Comparison of ENCODE assay signal across 8 mouse cellular contexts in the genomic region with DNA sequence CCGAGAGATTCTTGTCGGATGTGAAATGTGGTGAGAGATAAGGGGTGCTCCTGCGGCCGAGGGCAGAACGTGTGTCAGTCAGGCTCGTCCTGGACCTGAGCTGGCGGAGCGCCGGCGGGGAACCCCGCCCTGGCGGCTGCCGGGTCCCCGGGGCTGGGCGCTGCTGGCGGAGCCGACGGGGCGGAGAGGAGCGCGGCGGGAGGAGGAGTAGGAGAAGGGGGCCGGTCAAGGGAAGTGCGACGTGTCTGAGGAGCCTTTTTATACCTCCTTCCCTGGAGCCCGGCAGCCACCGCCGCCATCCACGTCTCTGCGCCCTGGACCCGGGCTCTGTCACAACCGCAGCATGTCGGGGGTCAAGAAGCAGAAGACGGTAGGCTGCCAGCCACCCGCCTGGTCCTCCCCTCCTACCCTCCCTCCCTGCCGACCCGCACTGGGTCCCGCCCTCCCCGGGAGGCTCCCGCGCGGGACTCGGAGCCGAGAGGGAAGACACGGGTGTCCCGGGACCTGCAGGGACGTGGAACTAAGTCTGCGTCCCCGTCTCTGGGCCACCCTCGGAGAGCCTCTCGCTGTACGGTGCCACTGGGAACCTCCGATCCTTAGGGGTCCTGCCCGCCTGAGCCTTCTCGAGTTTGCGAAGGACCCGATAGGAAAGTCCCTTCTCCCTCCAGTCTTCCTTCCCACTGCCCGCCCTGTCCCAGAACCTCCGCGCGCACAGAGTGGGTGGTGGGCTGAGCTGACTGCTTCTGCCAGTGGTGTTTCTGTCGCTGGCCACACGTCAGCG. TPM values are rescaled to one million over a fixed set of nuclear protein-coding genes. Genes with fewer than 3 reads are reported as not detected.
A peak's percentile ranks its signal among the peaks of the same experiment; 100 is the strongest.
DNase-seq lines count a peak whose midpoint lies in the region; ATAC-seq lines count a peak whose summit lies in the region.

Gene Papss2 (plus strand): TSS at position 285 of the 781 bp plus-strand sequence.

- H3K4me2 ChIP-seq in forebrain, embryonic 13.5 days: peak within 1 kb of the TSS; percentile 83

- no peaks in the 10 kb centered on the region for H3K9me3 ChIP-seq in forebrain, embryonic 13.5 days (replicated peaks)

- H3K27me3 ChIP-seq in forebrain, embryonic 13.5 days: peaks cover 21% of the 10 kb centered on the region

- H3K27ac ChIP-seq in forebrain, embryonic 13.5 days: no peak within 1 kb of the TSS

- no peaks in the 10 kb centered on the region for H3K36me3 ChIP-seq in forebrain, embryonic 13.5 days (ENCODE audit: poor library complexity, severe bottlenecking)

- H3K9ac ChIP-seq in forebrain, embryonic 13.5 days: peak within 1 kb of the TSS; percentile 64

- intact Hi-C loops in heart, postnatal 14 days (cut with DNase I): loop anchor here (5.0 kb wide), 2 partner anchors 42 to 78 kb away; no protein-coding TSS in a partner anchor

- H3K4me1 ChIP-seq in forebrain, embryonic 13.5 days: peaks cover 4% of the 10 kb centered on the region; the same call in 1 of the 2 replicates

- H3K4me3 ChIP-seq in forebrain, embryonic 13.5 days: peak within 1 kb of the TSS; percentile 53

- peak; percentile 19 to 29 for DNase-seq in CD8-positive naive resting alpha-beta T cell, adult 2 months (ENCODE audit: low read depth in 2 of 2, low spot score in 2 of 2)
- peak; percentile 48 for DNase-seq in adrenal gland, adult 8-10 months
- DNase-seq in heart, postnatal 14 days: peak; percentile 79 to 85
- peak; percentile 87 to 90 for DNase-seq in kidney, postnatal 36 days
- DNase-seq in lung, postnatal 14 days: peak; percentile 71
- DNase-seq in ovary, adult 18-20 months (ENCODE audit: low spot score): peak; percentile 61
- peak; percentile 58 to 66 for DNase-seq in thymus, postnatal 36 days

- peak; percentile 84 for ATAC-seq in forebrain, embryonic 13.5 days

- WGBS in forebrain, embryonic 13.5 days: under 1% methylated on average over 59 of the region's 64 CpGs

RNA-seq across cellular contexts. Expression of gene Papss2, which starts in this region (rescaled TPM):
- 10 to 100 TPM; 13.5 to 18.9 (median 15.5) TPM for total RNA-seq in adrenal gland, adult 8-10 months (2022)
- polyA plus RNA-seq in forebrain, embryonic 13.5 days (2015; fragmentation: Nextera tagmentation; extraction: Ambion mirVana): 0.37 and 0.53 TPM in 2 replicates
- total RNA-seq in heart, postnatal 14 days (2021): 10 to 100 TPM; 15.6 to 18.7 TPM

Comparison
In these comparisons a context has a peak if more than half of its experiments do, and no peak if none do; other contexts are left out.
1. Peak in ATAC-seq, H3K4me3 ChIP-seq, H3K9ac ChIP-seq and H3K4me2 ChIP-seq in forebrain, embryonic 13.5 days; RNA of the gene not detected or under 1 TPM.
2. DNase-seq: peak in every context shown above with its lines; median percentile 88 in kidney, postnatal 36 days; 82 in heart, postnatal 14 days; 71 in lung, postnatal 14 days; 62 in thymus, postnatal 36 days; 61 in ovary, adult 18-20 months; 48 in adrenal gland, adult 8-10 months; 24 in CD8-positive naive resting alpha-beta T cell, adult 2 months.